Comparison of ENCODE assay signal across 25 mouse cellular contexts in the genomic region with DNA sequence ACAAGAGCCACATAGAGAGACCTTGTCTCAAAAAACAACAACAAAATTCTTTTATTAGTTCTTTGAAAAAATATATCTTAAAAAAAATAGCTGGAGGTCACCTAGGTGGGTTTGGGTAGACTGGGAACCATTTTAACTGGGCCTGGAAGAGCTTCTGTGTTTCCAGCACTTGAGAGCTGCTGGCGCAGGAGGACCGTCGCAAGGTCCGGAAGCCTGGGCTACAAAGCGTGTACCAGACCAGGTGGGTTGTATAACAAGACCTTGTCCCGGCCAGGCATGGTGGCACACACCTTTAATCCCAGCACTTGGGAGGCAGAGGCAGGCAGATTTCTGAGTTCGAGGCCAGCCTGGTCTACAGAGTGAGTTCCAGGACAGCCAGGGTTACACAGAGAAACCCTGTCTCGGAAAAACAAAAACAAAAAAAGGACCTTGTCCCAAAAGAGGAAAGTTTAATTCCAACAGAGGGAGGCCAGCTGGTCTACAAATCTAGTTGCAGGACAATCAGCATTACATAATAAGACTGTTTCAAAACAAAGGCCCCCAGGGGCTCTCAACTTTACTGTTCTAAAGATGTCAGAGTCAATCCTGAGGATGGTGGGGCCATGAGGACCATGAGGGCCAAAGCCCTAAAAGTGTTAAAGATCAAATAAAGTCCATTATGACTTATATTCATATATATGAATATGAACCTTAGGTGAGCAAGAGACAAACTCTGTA. TPM values are rescaled to one million over a fixed set of nuclear protein-coding genes. Genes with fewer than 3 reads are reported as not detected.
"Had no signal": no experiment of that assay in that cellular context is flagged by ENCODE, and none has a peak within 500 bp of the region (broad histone marks: within the 10 kb centered on the region; RNA-seq: fewer than 3 reads in every experiment).

No protein-coding gene starts in this region.

- H3K9ac ChIP-seq: kidney, embryonic 15.5 days; liver, embryonic 13.5 days had no signal

- H3K4me2 ChIP-seq: kidney, embryonic 15.5 days; liver, embryonic 13.5 days had no signal

- H3K4me3 ChIP-seq: kidney, embryonic 15.5 days; left cerebral cortex, adult 2 months; liver, embryonic 13.5 days had no signal

- H3K27ac ChIP-seq: kidney, embryonic 15.5 days; left cerebral cortex, adult 2 months; liver, embryonic 13.5 days; macrophage had no signal

- H3K9me3 ChIP-seq: kidney, embryonic 15.5 days; liver, embryonic 13.5 days had no signal

- H3K27me3 ChIP-seq: kidney, embryonic 15.5 days; liver, embryonic 13.5 days had no signal

- DNase-seq: kidney, adult 18-20 months; kidney, postnatal 10 days; kidney, postnatal 36 days; layer of hippocampus, postnatal 36 days; liver, embryonic 13.5 days; lung, adult 2 months; midbrain, embryonic 14.5 days; thymus, adult 18-20 months; thymus, postnatal 36 days had no signal

RNA-seq across cellular contexts. Expression of a gene that starts 16.6 kb away (rescaled TPM):
- total RNA-seq: layer of hippocampus, postnatal 36 days; left cerebral cortex, adult 2 months; left cerebral cortex, postnatal 10 days; left cerebral cortex, postnatal 36 days; liver, adult 2 months; megakaryocyte, adult 5-6 weeks; midbrain, postnatal 0 days had no signal
- polyA plus RNA-seq: limb, embryonic 11.5 days; liver, adult 2 months; liver, embryonic 13.5 days; lung, adult 2 months; macrophage; midbrain, embryonic 14.5 days; neural tube, embryonic 11.5 days; neural tube, embryonic 14.5 days; urinary bladder, adult 2 months had no signal

RNA-seq across cellular contexts. Expression of a gene that starts 28.4 kb away (rescaled TPM):
- total RNA-seq: layer of hippocampus, postnatal 10 days; layer of hippocampus, postnatal 36 days; left cerebral cortex, postnatal 10 days; left cerebral cortex, postnatal 36 days; liver, adult 2 months had no signal
- polyA plus RNA-seq: limb, embryonic 11.5 days; liver, adult 2 months; liver, embryonic 13.5 days; liver, embryonic 16.5 days; lung, embryonic 16.5 days; macrophage; midbrain, embryonic 14.5 days; midbrain, postnatal 0 days; neural tube, embryonic 11.5 days; neural tube, embryonic 14.5 days; stomach, embryonic 16.5 days; urinary bladder, adult 2 months had no signal
